Mouse (Mus musculus) lung, embryonic 15.5 days (tissue): ENCODE measurements around the gene Dand5. TPM values are rescaled to one million over a fixed set of nuclear protein-coding genes. Genes with fewer than 3 reads are reported as not detected.
"Not testable (repeated sequence)": the region's sequence is repeated elsewhere in the genome, so short reads cannot be mapped to it uniquely, and the experiment has no call there.

Experiments
- ATAC-seq: fragments of 200-750 bp; cut with Nextera tagmentation; 2 replicates; pipeline ENCODE4 v1.8.0; 2017; ENCODE audit warnings: moderate number of reproducible peaks, borderline replicate concordance; ENCODE audit not compliant: low FRiP score, low TSS enrichment; ENCODE audit errors: extremely low read depth
- H3K27ac ChIP-seq: fragments of 300-500 bp; sonication (generic); 2 replicates; pipeline ENCODE4 v1.5.1; 2015; ENCODE audit warnings: moderate library complexity, mild to moderate bottlenecking, inconsistent platforms
- H3K27me3 ChIP-seq: fragments of 300-500 bp; sonication (generic); 2 replicates; pipeline ENCODE4 v1.6.1; 2015; ENCODE audit warnings: inconsistent platforms
- H3K36me3 ChIP-seq: fragments of 300-500 bp; sonication (generic); 2 replicates; pipeline ENCODE4 v1.6.1; 2015; ENCODE audit warnings: inconsistent platforms
- H3K4me1 ChIP-seq: fragments of 300-500 bp; sonication (generic); 2 replicates; pipeline ENCODE4 v1.6.1; 2015; ENCODE audit warnings: inconsistent platforms
- H3K4me2 ChIP-seq: fragments of 300-500 bp; sonication (generic); 2 replicates; pipeline ENCODE4 v1.6.1; 2015; ENCODE audit warnings: inconsistent platforms, mild to moderate bottlenecking, moderate library complexity
- H3K4me3 ChIP-seq: fragments of 300-500 bp; sonication (generic); 2 replicates; pipeline ENCODE4 v1.5.1; 2015; ENCODE audit warnings: mild to moderate bottlenecking, inconsistent platforms
- H3K9ac ChIP-seq: fragments of 300-500 bp; sonication (generic); 2 replicates; pipeline ENCODE4 v1.6.1; 2015; ENCODE audit warnings: inconsistent platforms
- H3K9me3 ChIP-seq: fragments of 300-500 bp; sonication (generic); 2 replicates; pipeline ENCODE4 v1.6.1; 2016; ENCODE audit warnings: inconsistent platforms
- WGBS: fragments of 180-500 bp; shearing (Covaris S2); methylation state at CpG from one replicate; pipeline ENCODE4 v1.1.7; 2015; 5-methylcytosine and 5-hydroxymethylcytosine counted together
- polyA plus RNA-seq: library from polyadenylated mRNA; unstranded; fragments of >200 nt; fragmentation: Nextera tagmentation; extraction: Ambion mirVana; gene quantifications from 2 replicates; pipeline ENCODE4 v1.2.1, GENCODE M21; 2015

Dand5 gene
- polyA plus RNA-seq, 1 experiment from 2014 or later = 6.0 TPM

- H3K4me2 ChIP-seq = peak overlapping the region; percentile 63
- WGBS = under 1% methylated on average over 59 of the region's 59 CpGs
- H3K9me3 ChIP-seq = no peaks in the 10 kb centered on the region
- peak overlapping the region; percentile 89 for H3K27ac ChIP-seq
- H3K27me3 ChIP-seq = no peaks in the 10 kb centered on the region
- H3K4me3 ChIP-seq = peak overlapping the region; percentile 70
- peaks cover 34% of the 10 kb centered on the region for H3K36me3 ChIP-seq
- ATAC-seq = peak; percentile 79
- H3K9ac ChIP-seq = peak overlapping the region; percentile 90
- peaks cover 35% of the 10 kb centered on the region for H3K4me1 ChIP-seq
These were observed 9.6 kb upstream of the Dand5 start for GRCm38 (mm10) chr8:84832034-84832717.

- Histone ChIP-seq H3K4me3 (peak within 1 kb of the TSS; percentile 70), H3K27ac (peak within 1 kb of the TSS; percentile 89), H3K4me2 (peak within 1 kb of the TSS; percentile 63), H3K4me1 (peaks cover 33% of the 10 kb centered on the region), H3K27me3 (no peaks in the 10 kb centered on the region), H3K9ac (peak within 1 kb of the TSS; percentile 90), H3K9me3 (no peaks in the 10 kb centered on the region), H3K36me3 (peaks cover 27% of the 10 kb centered on the region)
- 61% methylated on average over 11 of the region's 11 CpGs for WGBS
- ATAC-seq = no peak
These were observed 8.9 kb upstream of the Dand5 start, which contains the start of gene Gadd45gip1 for GRCm38 (mm10) chr8:84831490-84831889. Gadd45gip1 (plus strand) TSS chr8:84831522.

DNA sequence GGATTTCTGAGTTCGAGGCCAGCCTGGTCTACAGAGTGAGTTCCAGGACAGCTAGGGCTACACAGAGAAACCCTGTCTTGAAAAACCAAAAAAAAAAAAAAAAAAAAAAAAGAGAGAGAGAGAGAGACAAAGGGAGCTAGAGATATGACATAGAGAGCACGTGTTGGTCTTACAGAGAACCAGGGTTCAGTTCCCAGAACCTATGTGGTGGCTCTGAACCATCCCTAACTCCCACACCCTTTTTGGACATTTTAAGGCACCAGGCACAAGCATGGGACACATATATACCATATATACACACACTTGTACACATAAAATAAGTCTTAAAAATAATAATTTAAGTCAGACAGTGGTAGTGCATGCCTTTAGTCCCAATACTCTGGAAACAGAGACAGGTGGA, 3.9 kb upstream of the Dand5 start:
- not testable (repeated sequence) for H3K4me3 ChIP-seq, H3K27ac ChIP-seq, H3K9ac ChIP-seq, H3K9me3 ChIP-seq, H3K4me1 ChIP-seq, H3K36me3 ChIP-seq, H3K27me3 ChIP-seq, H3K4me2 ChIP-seq, ATAC-seq
- WGBS = 83% methylated on average over 2 of the region's 2 CpGs

GRCm38 (mm10) chr8:84825636-84826035, 3.0 kb upstream of the Dand5 start:
- H3K9ac ChIP-seq = no peak overlapping the region
- H3K4me1 ChIP-seq = peaks cover 13% of the 10 kb centered on the region; the same call in 1 of the 2 replicates
- no peak for ATAC-seq
- 38% methylated on average over 4 of the region's 4 CpGs for WGBS
- no peak overlapping the region for H3K4me2 ChIP-seq
- H3K4me3 ChIP-seq = no peak overlapping the region
- no peak overlapping the region for H3K27ac ChIP-seq
- H3K9me3 ChIP-seq = no peaks in the 10 kb centered on the region
- H3K27me3 ChIP-seq = no peaks in the 10 kb centered on the region; the same call in 1 of the 2 replicates
- H3K36me3 ChIP-seq = no peaks in the 10 kb centered on the region

DNA sequence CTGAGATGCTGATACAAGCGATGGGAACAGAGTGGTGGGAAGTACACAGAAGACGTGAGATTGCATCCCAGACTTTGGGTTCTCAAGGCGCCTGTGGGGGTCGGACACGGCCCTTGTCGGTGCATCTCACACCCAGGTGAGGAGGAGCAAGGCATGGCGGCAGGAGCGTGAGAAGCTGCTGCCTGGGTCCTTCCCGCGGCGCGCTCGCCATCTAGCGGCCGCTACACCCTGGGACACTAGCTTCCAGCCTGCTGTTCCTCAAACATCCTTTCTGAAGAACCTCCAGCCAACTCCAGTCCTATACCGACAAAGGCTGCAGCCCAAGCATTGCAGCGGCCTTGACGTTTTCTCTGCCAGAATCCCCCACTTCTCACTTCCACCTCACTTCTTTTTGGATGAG, 1.0 kb upstream of the Dand5 start:
- 1% methylated on average over 18 of the region's 18 CpGs for WGBS
- peak overlapping the region; percentile 44 for H3K4me2 ChIP-seq
- H3K9ac ChIP-seq = no peak overlapping the region

DNA sequence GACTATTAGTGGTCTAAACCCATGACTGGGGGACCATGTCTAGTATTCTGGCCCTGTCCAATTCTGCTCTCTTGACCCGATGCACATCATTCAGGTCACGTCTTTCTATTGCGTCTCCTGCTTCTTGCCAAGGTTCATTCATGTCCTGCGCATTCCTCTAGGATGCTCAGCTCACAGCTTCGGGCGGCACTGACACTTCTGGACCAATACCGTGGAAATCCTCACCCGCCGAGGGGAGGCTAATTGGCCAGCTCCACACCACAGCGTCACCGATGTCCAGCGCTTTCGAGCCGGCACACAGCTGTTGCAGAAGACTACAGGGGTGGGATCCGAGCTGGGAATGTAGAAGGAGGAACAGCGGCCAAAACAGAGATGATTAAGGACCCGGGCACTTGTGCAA, 6.5 kb downstream of the Dand5 start:
- WGBS = 70% methylated on average over 17 of the region's 17 CpGs
- Histone ChIP-seq H3K27ac (no peak overlapping the region), H3K36me3 (no peaks in the 10 kb centered on the region), H3K4me3 (no peak overlapping the region), H3K27me3 (peaks cover 12% of the 10 kb centered on the region; the same call in 1 of the 2 replicates), H3K9ac (no peak overlapping the region), H3K4me2 (no peak overlapping the region), H3K4me1 (peaks cover 16% of the 10 kb centered on the region), H3K9me3 (no peaks in the 10 kb centered on the region)
- ATAC-seq = no peak

More for the DNA sequence above, 1.0 kb upstream of the Dand5 start:
- no peak overlapping the region for H3K27ac ChIP-seq
- H3K4me3 ChIP-seq = no peak overlapping the region
- H3K9me3 ChIP-seq = no peaks in the 10 kb centered on the region
- peaks cover 13% of the 10 kb centered on the region; the same call in 1 of the 2 replicates for H3K4me1 ChIP-seq
- H3K27me3 ChIP-seq = no peaks in the 10 kb centered on the region; the same call in 1 of the 2 replicates
- no peaks in the 10 kb centered on the region for H3K36me3 ChIP-seq
- peak; percentile 81 for ATAC-seq

DNA sequence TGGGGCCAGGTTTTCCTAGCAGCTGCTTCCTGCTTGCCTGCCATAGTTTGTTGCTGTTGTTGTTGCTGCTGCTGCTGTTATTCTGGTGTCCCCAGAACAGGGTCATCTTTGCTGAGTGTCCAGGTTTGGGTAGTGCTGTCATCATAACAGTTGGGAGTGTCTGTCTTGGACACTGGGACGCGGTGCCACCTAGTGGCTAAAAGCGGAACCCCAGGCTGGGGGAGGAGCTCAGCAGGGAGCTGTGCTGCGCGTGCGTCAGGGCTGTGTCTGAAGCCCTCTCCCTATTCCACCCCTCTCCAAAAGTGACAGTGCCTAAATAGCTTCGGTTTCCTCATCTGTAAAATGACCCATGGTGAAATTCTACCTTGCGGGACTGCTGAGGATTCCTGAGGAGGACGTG, 7.1 kb downstream of the Dand5 start:
- H3K9me3 ChIP-seq = no peaks in the 10 kb centered on the region
- H3K9ac ChIP-seq = no peak overlapping the region
- H3K27ac ChIP-seq = no peak overlapping the region
- H3K4me1 ChIP-seq = peaks cover 20% of the 10 kb centered on the region
- ATAC-seq = peak; percentile 55; the same call in 1 of the 2 replicates
- WGBS = 9% methylated on average over 9 of the region's 9 CpGs
- no peak overlapping the region for H3K4me3 ChIP-seq
- H3K36me3 ChIP-seq = no peaks in the 10 kb centered on the region
- H3K27me3 ChIP-seq = peaks cover 12% of the 10 kb centered on the region; the same call in 1 of the 2 replicates
- no peak overlapping the region for H3K4me2 ChIP-seq

- Histone ChIP-seq H3K4me3 (no peak overlapping the region), H3K9me3 (no peaks in the 10 kb centered on the region), H3K4me2 (no peak overlapping the region), H3K4me1 (peaks cover 22% of the 10 kb centered on the region), H3K9ac (peak overlapping the region; percentile 1; the same call in 1 of the 2 replicates), H3K27ac (no peak overlapping the region), H3K27me3 (peaks cover 12% of the 10 kb centered on the region; the same call in 1 of the 2 replicates), H3K36me3 (no peaks in the 10 kb centered on the region)
- ATAC-seq = no peak
- WGBS = 40% methylated on average over 19 of the region's 19 CpGs
These were observed 7.8 kb downstream of the Dand5 start for GRCm38 (mm10) chr8:84814555-84815441.

- H3K4me3 ChIP-seq = no peak overlapping the region
- peaks cover 22% of the 10 kb centered on the region for H3K4me1 ChIP-seq
- peaks cover 12% of the 10 kb centered on the region; the same call in 1 of the 2 replicates for H3K27me3 ChIP-seq
- H3K9me3 ChIP-seq = no peaks in the 10 kb centered on the region
- no peak for ATAC-seq
- no peak overlapping the region for H3K9ac ChIP-seq
- no peaks in the 10 kb centered on the region for H3K36me3 ChIP-seq
- 82% methylated on average over 11 of the region's 11 CpGs for WGBS
- H3K4me2 ChIP-seq = no peak overlapping the region
- H3K27ac ChIP-seq = no peak overlapping the region
These were observed 8.4 kb downstream of the Dand5 start for GRCm38 (mm10) chr8:84814240-84814554.

- Histone ChIP-seq H3K4me2 (no peak overlapping the region), H3K9ac (no peak overlapping the region), H3K36me3 (no peaks in the 10 kb centered on the region), H3K27ac (no peak overlapping the region), H3K9me3 (no peaks in the 10 kb centered on the region), H3K27me3 (peaks cover 12% of the 10 kb centered on the region; the same call in 1 of the 2 replicates), H3K4me1 (peaks cover 22% of the 10 kb centered on the region), H3K4me3 (no peak overlapping the region)
- ATAC-seq = no peak
- 69% methylated on average over 3 of the region's 3 CpGs for WGBS
These were observed 8.8 kb downstream of the Dand5 start for GRCm38 (mm10) chr8:84813830-84814229.

- Histone ChIP-seq H3K27ac (no peak overlapping the region), H3K4me2 (no peak overlapping the region), H3K9ac (no peak overlapping the region), H3K4me1 (peaks cover 22% of the 10 kb centered on the region), H3K4me3 (no peak overlapping the region), H3K27me3 (peaks cover 12% of the 10 kb centered on the region; the same call in 1 of the 2 replicates), H3K36me3 (no peaks in the 10 kb centered on the region), H3K9me3 (no peaks in the 10 kb centered on the region)
- WGBS = 2% methylated on average over 5 of the region's 5 CpGs
- ATAC-seq = no peak
These were observed 9.6 kb downstream of the Dand5 start for GRCm38 (mm10) chr8:84813059-84813458.

DNA sequence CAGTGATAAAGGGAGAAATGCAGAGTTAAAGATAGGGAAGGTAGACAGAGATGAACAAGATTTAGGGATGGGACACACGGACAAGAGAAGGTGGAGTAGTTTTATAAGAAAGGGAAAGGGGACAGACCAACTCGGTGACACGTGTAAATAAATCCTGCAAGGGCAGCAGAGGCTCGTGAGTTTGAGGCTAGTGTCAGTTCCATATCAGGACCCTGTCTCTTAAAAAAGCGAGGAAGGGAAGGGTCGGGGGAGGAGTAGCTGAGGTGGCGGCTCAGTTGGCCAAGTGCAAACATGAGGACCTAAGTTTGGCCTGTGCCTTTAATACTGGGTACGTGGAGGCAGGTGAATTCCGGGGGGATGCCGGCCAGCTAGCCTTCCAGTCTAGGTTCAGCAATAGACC, 11.3 kb downstream of the Dand5 start:
- peaks cover 12% of the 10 kb centered on the region; the same call in 1 of the 2 replicates for H3K27me3 ChIP-seq
- peak overlapping the region; percentile 37 for H3K4me3 ChIP-seq
- H3K4me1 ChIP-seq = peaks cover 22% of the 10 kb centered on the region
- no peaks in the 10 kb centered on the region for H3K9me3 ChIP-seq
- H3K36me3 ChIP-seq = no peaks in the 10 kb centered on the region
- H3K9ac ChIP-seq = peak overlapping the region; percentile 26; the same call in 1 of the 2 replicates
- WGBS = 28% methylated on average over 10 of the region's 10 CpGs
- peak overlapping the region; percentile 72 for H3K4me2 ChIP-seq
- no peak overlapping the region for H3K27ac ChIP-seq
- no peak for ATAC-seq
